Mouse (Mus musculus): Measurements from ENCODE around the gene Ssh1.

Gene Ssh1

DNA sequence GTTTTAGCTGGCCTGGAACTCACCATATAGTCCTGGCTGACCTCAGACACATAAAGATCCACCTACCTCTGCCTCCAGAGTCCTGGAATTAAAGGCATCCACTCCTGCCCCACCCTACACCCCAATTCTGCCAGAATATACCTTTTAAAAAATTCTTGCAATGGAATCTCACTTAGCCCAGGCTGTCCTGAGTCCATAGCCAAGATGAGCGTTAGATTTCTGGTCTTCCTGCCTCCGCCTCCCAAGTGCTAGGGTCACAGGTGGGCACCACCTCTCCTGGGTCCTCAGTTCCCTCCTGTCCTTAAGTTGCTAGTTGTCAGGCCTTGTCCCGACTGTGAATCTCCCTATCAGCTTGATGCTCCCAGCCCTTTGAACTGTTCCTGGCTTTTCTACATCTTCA lies 61.4 kb downstream of the Ssh1 start:
- ATAC-seq (ENCODE audit: low TSS enrichment): no peak

- ATAC-seq (ENCODE audit: low TSS enrichment): no peak; the same call in 1 of the 2 replicates
Observed at GRCm38 (mm10) chr5:113930648-113931609, 62.8 kb downstream of the Ssh1 start.

DNA sequence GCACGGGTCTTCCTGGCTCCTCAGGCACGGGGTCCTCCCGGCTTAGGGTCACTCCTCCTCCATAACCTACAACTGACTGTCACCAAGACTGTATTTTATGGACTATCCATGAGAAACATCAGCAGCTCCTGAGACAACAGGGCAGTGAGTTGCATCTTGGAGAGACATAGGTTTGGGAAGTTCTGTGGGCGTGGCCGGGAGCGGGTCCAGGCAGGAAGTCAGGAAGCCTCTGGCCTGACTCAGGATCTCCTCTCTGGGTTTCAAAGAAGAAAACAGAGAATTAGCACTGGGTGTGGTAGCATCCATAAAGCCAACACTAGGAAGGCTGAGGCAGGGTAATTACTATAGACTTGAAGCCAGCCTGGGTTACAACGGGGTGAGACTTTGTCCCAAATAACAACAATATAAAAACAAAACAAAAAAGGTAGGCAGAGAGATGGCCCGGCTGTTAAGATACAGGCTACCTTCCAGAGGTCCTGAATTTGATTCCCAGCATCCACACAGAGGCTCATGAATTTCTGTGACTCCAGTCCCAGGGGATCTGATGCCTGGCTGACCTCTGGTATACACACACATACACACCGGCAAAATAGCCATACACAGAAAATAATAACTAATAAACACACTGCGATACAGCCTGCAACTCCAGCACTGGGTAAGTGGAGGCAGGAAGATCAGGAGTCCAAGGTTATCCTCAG lies 63.6 kb downstream of the Ssh1 start:
- no peak for ATAC-seq (ENCODE audit: low TSS enrichment)

- ATAC-seq (ENCODE audit: low TSS enrichment): no peak
Observed at GRCm38 (mm10) chr5:113929526-113929925, 64.2 kb downstream of the Ssh1 start.

DNA sequence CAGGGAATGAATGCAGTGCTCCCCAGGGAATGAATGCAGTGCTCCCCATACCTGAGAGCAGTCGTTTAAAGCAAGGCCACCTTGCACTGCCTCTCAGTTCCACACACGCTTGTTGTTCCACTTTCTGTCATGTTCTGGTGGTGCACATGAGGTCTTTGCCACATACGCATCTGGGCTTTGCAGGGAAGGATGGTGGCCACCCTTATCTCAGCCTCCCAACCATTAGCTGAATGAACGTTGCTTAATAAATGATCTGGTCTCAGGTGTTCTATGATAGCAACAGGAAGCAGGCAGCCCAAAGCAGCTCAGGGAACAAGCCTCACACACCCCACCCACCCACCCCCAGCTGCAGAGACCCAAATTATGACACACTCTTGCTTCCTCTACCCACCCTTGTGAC lies 69.1 kb downstream of the Ssh1 start:
- no peak for ATAC-seq (ENCODE audit: low TSS enrichment)

- no peak for ATAC-seq (ENCODE audit: low TSS enrichment)
Observed at GRCm38 (mm10) chr5:113921310-113922166, 72.2 kb downstream of the Ssh1 start.

- ATAC-seq (ENCODE audit: low TSS enrichment): no peak
Observed at GRCm38 (mm10) chr5:113919060-113919459, 74.6 kb downstream of the Ssh1 start.

- ATAC-seq (ENCODE audit: low TSS enrichment): no peak
Observed at GRCm38 (mm10) chr5:113918654-113919053, 75.0 kb downstream of the Ssh1 start.

DNA sequence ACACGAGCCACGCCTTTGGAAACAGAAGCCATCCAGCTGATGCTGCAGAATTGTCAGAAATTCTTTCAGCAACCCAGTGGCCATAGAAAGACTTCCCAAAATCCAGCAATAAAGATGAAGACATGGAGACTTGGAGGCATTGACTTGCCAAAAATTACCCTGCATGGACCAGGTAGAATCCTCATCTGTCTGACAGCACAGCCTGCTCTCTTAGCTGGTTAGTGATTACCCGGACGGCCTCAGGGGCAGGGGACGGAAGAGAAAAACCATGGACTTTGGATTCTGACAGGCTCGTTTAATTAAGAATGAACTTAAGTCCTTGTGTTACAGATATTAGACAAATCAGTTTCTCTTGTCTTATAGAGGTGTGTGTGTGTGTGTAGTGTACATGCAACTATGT lies 83.0 kb downstream of the Ssh1 start:
- no peak for ATAC-seq (ENCODE audit: low TSS enrichment)

DNA sequence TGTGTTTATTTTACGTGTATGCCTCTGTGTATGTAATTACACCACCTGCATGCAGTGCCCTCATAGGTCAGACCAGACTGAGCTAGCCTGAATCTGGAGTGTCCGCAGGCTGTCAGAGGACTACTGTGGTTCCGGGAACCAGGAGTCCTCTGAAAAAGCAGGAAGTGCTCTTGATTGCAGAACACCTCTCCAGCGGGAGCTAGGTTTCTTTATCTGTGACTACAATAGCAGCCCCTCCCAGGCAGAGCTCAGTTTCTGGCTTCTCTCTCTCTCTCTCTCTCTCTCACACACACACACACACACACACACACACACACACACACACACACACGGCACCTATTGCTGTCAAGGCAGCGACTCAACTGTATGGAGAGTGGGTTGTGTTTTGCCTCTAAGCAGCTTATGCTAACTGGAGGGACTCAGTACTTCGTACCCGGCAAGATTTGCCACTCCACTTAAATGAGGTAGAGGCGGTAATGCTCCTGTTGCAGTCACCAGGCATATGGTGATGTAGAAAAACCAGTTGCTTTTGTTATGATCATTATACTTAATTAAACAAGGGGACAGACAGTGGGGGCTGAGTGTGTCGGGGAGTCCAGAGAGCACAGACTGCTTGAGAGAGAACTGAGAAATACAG lies 83.5 kb downstream of the Ssh1 start:
- no peak for ATAC-seq (ENCODE audit: low TSS enrichment)

- ATAC-seq (ENCODE audit: low TSS enrichment): peak; percentile 64
Observed at GRCm38 (mm10) chr5:113908592-113909441, 84.9 kb downstream of the Ssh1 start, which contains the start of gene Coro1c. Gene Coro1c, minus strand, starts transcription at chr5:113908758.

GRCm38 (mm10) chr5:113907786-113908567 lies 85.7 kb downstream of the Ssh1 start:
- peak; percentile 54 for ATAC-seq (ENCODE audit: low TSS enrichment)

DNA sequence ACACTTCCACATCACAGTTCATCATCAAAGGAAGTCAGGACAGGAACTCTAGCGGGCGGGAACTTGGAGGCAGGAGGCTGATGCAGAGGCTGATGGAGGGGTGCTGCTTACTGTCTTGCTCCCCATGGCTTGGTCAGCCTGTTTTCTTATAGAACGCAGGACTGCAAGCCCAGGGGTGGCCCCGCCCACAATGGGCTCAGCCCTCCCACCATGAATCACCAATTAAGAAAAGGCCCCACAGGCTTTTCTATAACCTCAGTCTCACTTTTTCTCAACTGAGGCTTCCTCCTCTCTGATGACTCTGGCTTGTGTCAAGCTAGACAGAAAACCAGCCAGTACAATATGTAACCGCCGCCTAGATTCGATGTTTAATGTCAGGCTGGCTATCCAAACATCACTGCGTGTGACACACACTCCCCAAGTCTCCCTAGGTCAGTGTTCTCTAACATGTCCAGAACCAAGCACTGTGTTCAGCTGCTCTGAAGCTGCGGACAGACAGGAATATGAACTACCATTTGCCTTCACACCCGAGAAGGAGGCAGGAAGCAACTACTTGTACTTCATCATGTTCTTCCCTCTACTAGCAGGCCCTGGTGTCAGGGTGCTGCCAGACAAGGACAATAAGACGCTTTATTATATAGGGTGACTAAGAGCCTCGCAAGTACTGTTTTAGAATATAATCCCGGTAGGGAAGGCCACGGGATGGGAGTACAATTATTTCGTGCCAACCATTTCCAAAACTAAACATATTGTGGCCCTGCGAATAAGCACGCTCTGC lies 86.5 kb downstream of the Ssh1 start:
- no peak for ATAC-seq (ENCODE audit: low TSS enrichment)

DNA sequence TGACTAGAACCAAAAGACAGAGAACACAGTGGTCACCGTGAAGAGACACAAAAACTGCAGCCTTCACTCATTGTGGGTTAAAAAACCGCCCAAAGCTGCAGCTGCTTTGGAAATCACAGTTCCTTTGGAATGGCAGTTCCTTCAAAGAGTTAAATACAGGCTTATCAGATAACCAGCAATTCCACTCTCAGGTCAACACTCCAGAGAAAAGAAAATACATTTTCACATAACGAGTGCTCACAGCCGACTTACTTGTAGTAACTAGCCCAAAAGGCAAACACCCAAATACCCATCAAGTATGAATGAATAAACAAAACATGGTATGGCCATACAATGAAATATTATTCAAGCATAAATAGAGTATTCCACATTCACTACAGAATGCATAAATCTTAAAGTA lies 88.7 kb downstream of the Ssh1 start:
- no peak for ATAC-seq (ENCODE audit: low TSS enrichment)

DNA sequence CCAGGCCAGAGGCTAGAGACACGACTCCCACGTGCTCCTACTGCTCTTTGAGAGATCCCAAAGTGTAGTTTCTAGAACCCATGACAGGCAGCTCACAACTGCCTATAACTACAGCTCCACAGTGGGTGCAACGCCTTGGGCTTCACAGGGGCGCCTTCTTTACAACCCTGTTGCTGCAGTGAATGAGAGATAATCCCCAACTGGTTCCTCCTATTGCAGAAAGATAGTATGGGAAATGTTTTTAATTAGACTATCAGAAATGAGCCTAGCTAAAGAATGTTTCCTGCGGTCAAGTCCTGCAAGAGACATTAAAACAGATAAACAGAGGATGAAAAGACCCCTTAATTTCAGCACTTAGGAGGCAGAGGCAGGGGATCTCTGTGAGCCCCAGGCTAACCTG lies 90.7 kb downstream of the Ssh1 start:
- ATAC-seq (ENCODE audit: low TSS enrichment): no peak

DNA sequence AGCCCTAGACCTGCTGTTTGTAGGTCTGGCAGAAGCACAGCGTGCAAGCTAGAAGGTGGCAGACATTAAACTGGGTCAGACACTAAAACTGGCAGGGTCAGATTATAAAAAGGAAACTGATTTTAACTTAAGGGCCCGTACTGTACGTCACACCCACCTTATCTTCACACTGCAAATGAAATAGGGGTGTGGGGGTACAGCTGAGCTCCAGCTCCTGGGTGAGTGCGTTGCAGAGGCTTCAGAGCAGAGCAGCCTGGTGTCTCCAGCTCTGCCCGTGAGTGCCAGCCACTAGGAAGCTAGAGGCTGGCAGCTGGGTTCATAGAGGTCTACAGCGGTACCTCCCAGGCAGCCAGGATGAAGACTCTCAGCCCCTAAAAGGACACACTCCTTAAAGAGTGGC lies 91.7 kb downstream of the Ssh1 start:
- ATAC-seq (ENCODE audit: low TSS enrichment): no peak

- ATAC-seq (ENCODE audit: low TSS enrichment): peak; percentile 94
Observed at GRCm38 (mm10) chr5:113901074-113901571, 92.6 kb downstream of the Ssh1 start.

DNA sequence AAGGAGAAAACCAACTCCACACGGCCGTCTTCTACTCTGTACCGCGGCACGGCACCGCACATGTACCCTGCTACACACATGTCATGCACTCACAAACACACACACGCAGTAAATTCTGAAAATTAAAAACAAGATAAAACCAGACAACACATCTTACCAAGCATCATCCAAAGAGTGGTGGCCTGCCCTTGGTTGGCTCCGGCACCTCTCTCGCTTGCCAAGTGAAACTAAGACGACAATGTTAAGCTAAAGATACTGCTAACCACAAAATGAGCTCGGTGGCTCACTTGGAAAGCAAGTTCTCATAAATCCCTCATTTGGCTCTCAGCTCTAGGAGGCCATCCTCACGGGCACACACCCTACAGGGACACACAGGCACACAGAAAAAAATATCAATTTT lies 94.2 kb downstream of the Ssh1 start:
- ATAC-seq (ENCODE audit: low TSS enrichment): no peak

- ATAC-seq (ENCODE audit: low TSS enrichment): no peak
Observed at GRCm38 (mm10) chr5:113892005-113892404, 101.7 kb downstream of the Ssh1 start.

All from frontal cortex, adult (tissue).